Mouse (Mus musculus) liver, embryonic 14.5 days (tissue): ENCODE measurements at regions not wholly inside any gene's neighbourhood (a gene's known extent, or its start where the extent isn't known, plus 50 kb on each side); places are given as distances from the start of the nearest gene placed in this dataset.

Source experiments
- ATAC-seq: fragments of 200-750 bp; cut with Nextera tagmentation; 2 replicates; pipeline ENCODE4 v1.8.0; 2017; ENCODE audit warnings: moderate number of reproducible peaks, mild to moderate bottlenecking, moderate library complexity; ENCODE audit not compliant: insufficient read depth
- DNase-seq, 3 experiments: peaks; one replicate each; pipeline ENCODE4 v3.0.0-alpha.2; 2012 to 2013; ENCODE audit warnings: low read depth in 3 of 3, low spot score in 3 of 3
- H3K27ac ChIP-seq: fragments of 300-500 bp; sonication (generic); 2 replicates; pipeline ENCODE4 v1.5.1; 2014; ENCODE audit warnings: moderate library complexity, mild to moderate bottlenecking, control low read depth, inconsistent platforms
- H3K27me3 ChIP-seq: fragments of 300-500 bp; sonication (generic); 2 replicates; pipeline ENCODE4 v1.6.1; 2014; ENCODE audit warnings: mild to moderate bottlenecking, low read length, moderate library complexity; ENCODE audit not compliant: control insufficient read depth, insufficient read depth
- H3K36me3 ChIP-seq: fragments of 300-500 bp; sonication (generic); replicated peaks from 2 replicates; pipeline ENCODE4 v1.6.1; 2014; ENCODE audit warnings: low read depth; ENCODE audit not compliant: control insufficient read depth, insufficient read depth
- H3K4me1 ChIP-seq, 2 experiments: fragments of 200-500 bp in 1 of 2; fragments of 300-500 bp in 1 of 2; sonication (generic) in 1 of 2; replicated peaks; 2 replicates each; pipeline ENCODE4 v1.6.1; 2012 to 2014; ENCODE audit warnings: antibody characterized with exemption in 1 of 2, inconsistent platforms in 1 of 2, low read length in 1 of 2; ENCODE audit not compliant: control insufficient read depth in 2 of 2, insufficient read depth in 2 of 2
- H3K4me2 ChIP-seq: fragments of 300-500 bp; sonication (generic); 2 replicates; pipeline ENCODE4 v1.6.1; 2014; ENCODE audit warnings: low read depth, mild to moderate bottlenecking, control low read depth, moderate library complexity
- H3K4me3 ChIP-seq, 2 experiments: fragments of 200-500 bp in 1 of 2; fragments of 300-500 bp in 1 of 2; sonication (generic) in 1 of 2; 2 replicates each; pipeline ENCODE4 v1.5.1; 2012 to 2014; ENCODE audit warnings: low read depth in 2 of 2, low read length in 2 of 2, mild to moderate bottlenecking in 2 of 2, control low read depth in 1 of 2, inconsistent platforms in 1 of 2, moderate library complexity in 1 of 2; ENCODE audit not compliant: insufficient read depth in 1 of 2
- H3K9ac ChIP-seq: fragments of 300-500 bp; sonication (generic); replicated peaks from 2 replicates; pipeline ENCODE4 v1.6.1; 2014; ENCODE audit warnings: mild to moderate bottlenecking, control low read depth, moderate library complexity
- H3K9me3 ChIP-seq: fragments of 300-500 bp; sonication (generic); 2 replicates; pipeline ENCODE4 v1.6.1; 2016; ENCODE audit warnings: low read length, mixed read lengths; ENCODE audit not compliant: control insufficient read depth
- CTCF ChIP-seq: IDR thresholded peaks from 2 replicates; pipeline ENCODE4 v1.5.1; 2016; ENCODE audit warnings: antibody characterized with exemption, low read depth, control low read depth
- EP300 ChIP-seq: IDR thresholded peaks from 2 replicates; pipeline ENCODE4 v1.6.1; 2016; ENCODE audit warnings: antibody characterized with exemption, low read depth
- WGBS: fragments of 180-500 bp; shearing (Covaris S2); extraction: QIAGEN DNeasy Blood & Tissue Kit; methylation state at CpG from one replicate; pipeline ENCODE4 v1.1.7; 2014; ENCODE audit not compliant: insufficient replicate concordance; 5-methylcytosine and 5-hydroxymethylcytosine counted together

GRCm38 (mm10) chr15:72323158-72323557, 1511.2 kb upstream of the Gm6569 start:
- TF ChIP-seq CTCF (no peak), EP300 (no peak)
- Histone ChIP-seq H3K27me3 (no peaks in the 10 kb centered on the region), H3K4me1 (no peaks in the 10 kb centered on the region), H3K9me3 (no peaks in the 10 kb centered on the region), H3K36me3 (no peaks in the 10 kb centered on the region), H3K9ac (no peak overlapping the region), H3K4me3 (no peak overlapping the region), H3K4me2 (no peak overlapping the region), H3K27ac (no peak overlapping the region)
- 28% methylated on average over 7 of the region's 7 CpGs for WGBS
- DNase-seq (no peak), ATAC-seq (no peak)

GRCm38 (mm10) chr15:72331262-72331661, 1503.1 kb upstream of the Gm6569 start:
- TF ChIP-seq EP300 (no peak), CTCF (no peak)
- DNase-seq (no peak), ATAC-seq (no peak)
- no peaks in the 10 kb centered on the region for H3K4me1 ChIP-seq
- no peak overlapping the region for H3K9ac ChIP-seq
- H3K27me3 ChIP-seq = no peaks in the 10 kb centered on the region
- no peaks in the 10 kb centered on the region for H3K9me3 ChIP-seq
- no peak overlapping the region for H3K4me3 ChIP-seq
- 55% methylated on average over 4 of the region's 4 CpGs for WGBS
- H3K4me2 ChIP-seq = no peak overlapping the region
- H3K27ac ChIP-seq = no peak overlapping the region
- no peaks in the 10 kb centered on the region for H3K36me3 ChIP-seq

- no peak overlapping the region for H3K4me2 ChIP-seq
- H3K4me3 ChIP-seq = no peak overlapping the region
- DNase-seq (no peak), ATAC-seq (no peak)
- no peak overlapping the region for H3K9ac ChIP-seq
- no peaks in the 10 kb centered on the region for H3K4me1 ChIP-seq
- no peak overlapping the region for H3K27ac ChIP-seq
- H3K9me3 ChIP-seq = no peaks in the 10 kb centered on the region
- H3K27me3 ChIP-seq = no peaks in the 10 kb centered on the region
- no peaks in the 10 kb centered on the region for H3K36me3 ChIP-seq
- no peak for TF ChIP-seq EP300
- TF ChIP-seq CTCF = no peak
- 58% methylated on average over 4 of the region's 4 CpGs for WGBS
These were observed 1499.9 kb upstream of the Gm6569 start for GRCm38 (mm10) chr15:72334497-72334896.

DNA sequence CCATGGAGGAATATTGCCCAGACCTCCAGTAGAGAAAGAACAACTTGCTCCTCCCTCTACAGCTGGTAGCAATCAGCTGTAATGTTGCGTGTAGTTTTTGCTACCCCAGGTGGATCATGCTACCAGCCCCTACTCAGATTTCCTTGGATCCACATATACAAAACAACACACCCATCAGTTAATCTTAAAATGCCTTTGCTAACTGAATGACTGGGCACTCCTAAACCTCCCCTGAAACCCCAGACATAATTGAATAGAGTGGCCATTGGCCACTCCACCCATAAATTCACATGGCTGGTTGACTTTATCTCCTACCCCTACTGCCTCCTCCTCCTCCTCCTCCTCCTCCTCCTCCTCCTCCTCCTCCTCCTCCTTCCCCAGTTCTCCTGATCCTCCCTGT, 1494.7 kb upstream of the Gm6569 start:
- Histone ChIP-seq H3K9me3 (no peaks in the 10 kb centered on the region), H3K4me3 (no peak overlapping the region), H3K9ac (no peak overlapping the region), H3K4me1 (no peaks in the 10 kb centered on the region), H3K27me3 (no peaks in the 10 kb centered on the region), H3K27ac (no peak overlapping the region), H3K36me3 (no peaks in the 10 kb centered on the region), H3K4me2 (no peak overlapping the region)
- WGBS = 65% methylated on average over 1 of the region's 1 CpGs
- TF ChIP-seq EP300 = no peak
- TF ChIP-seq CTCF = no peak
- DNase-seq (no peak), ATAC-seq (no peak)

GRCm38 (mm10) chr15:72341991-72342390, 1492.4 kb upstream of the Gm6569 start:
- Histone ChIP-seq H3K4me3 (no peak overlapping the region), H3K4me1 (no peaks in the 10 kb centered on the region), H3K27ac (no peak overlapping the region), H3K4me2 (no peak overlapping the region), H3K9ac (no peak overlapping the region), H3K9me3 (no peaks in the 10 kb centered on the region), H3K27me3 (no peaks in the 10 kb centered on the region), H3K36me3 (no peaks in the 10 kb centered on the region)
- TF ChIP-seq CTCF (no peak), EP300 (no peak)
- DNase-seq (no peak), ATAC-seq (no peak)
- 53% methylated on average over 2 of the region's 2 CpGs for WGBS
